Mouse (Mus musculus) MN1 (cell line): Measurements from ENCODE around the gene Hs3st2.

ENCODE experiments used
- DNase-seq: peaks from one replicate; pipeline ENCODE4 v3.0.0-alpha.2; 2016; ENCODE audit warnings: low spot score

The Hs3st2 gene

DNA sequence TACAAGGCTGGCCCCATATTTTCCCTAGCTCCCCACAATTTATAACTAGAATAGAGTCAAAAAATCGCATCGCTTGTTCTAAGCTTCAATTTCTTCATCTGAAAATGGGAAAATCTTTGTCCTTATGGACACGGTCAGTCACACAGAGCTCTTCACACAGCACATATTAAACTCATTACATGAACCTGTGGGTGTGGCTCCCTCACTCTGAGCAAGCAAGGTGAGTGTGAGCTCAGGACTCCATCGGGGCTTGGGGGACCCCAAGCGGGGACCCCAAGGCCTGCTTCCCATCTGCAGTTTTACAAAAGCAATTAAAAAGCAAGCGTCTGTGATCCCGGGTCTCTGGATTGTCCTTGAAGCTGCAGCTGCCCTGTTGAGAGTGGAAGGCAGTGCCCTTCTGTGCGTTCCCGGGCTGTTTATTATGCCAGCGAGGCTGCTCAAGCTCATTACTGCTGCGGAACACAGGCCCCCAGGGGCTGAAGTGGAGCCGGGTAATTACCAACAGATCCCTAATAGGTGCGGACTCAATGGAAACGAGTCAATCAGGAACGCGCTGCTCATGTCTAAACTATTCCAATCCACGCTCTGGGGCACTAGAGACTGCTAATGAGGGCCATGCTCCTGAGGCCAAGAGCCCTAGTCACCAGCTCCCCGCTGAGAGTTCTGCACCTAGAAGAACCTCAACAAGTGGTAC is 157.8 kb downstream of the Hs3st2 start:
- DNase-seq = peak; percentile 30
